Mouse (Mus musculus): ENCODE measurements at regions not wholly inside any gene's neighbourhood (a gene's known extent, or its start where the extent isn't known, plus 50 kb on each side); places are given as distances from the start of the nearest gene placed in this dataset.

GRCm38 (mm10) chr12:109530215-109531050 is 69.7 kb downstream of the Rtl1 start:
- TF ChIP-seq POLR2A (IDR thresholded peaks at IDR 0.05; ENCODE audit: insufficient read length, low read depth) (no peak), MAX (IDR thresholded peaks at IDR 0.05; ENCODE audit: low read depth) (no peak), USF1 (IDR thresholded peaks at IDR 0.05; ENCODE audit: low read depth) (no peak), E2F4 (IDR thresholded peaks at IDR 0.05; ENCODE audit: insufficient read depth) (no peak), MYOG (IDR thresholded peaks at IDR 0.05; ENCODE audit: control insufficient read depth in 1 of 3, insufficient read depth in 1 of 3, insufficient read length in 2 of 3, low read depth in 2 of 3) (no peak), TCF12 (IDR thresholded peaks at IDR 0.05; ENCODE audit: insufficient read depth, poor library complexity, severe bottlenecking) (no peak), REST (IDR thresholded peaks at IDR 0.05; ENCODE audit: insufficient read depth, insufficient read length) (no peak), POLR2AphosphoS2 (IDR thresholded peaks at IDR 0.05; ENCODE audit: insufficient read length, low read depth) (no peak), CEBPB (IDR thresholded peaks at IDR 0.05; ENCODE audit: insufficient read depth, poor library complexity, severe bottlenecking) (no peak), SRF (IDR thresholded peaks at IDR 0.05; ENCODE audit: control insufficient read depth, insufficient read length, low read depth) (no peak), MYOD1 (IDR thresholded peaks at IDR 0.05; ENCODE audit: control insufficient read depth in 1 of 3, insufficient read length in 2 of 3, low read depth in 2 of 3) (no peak)

Measured in myocyte (in vitro differentiated cells).